In the genomic region with DNA sequence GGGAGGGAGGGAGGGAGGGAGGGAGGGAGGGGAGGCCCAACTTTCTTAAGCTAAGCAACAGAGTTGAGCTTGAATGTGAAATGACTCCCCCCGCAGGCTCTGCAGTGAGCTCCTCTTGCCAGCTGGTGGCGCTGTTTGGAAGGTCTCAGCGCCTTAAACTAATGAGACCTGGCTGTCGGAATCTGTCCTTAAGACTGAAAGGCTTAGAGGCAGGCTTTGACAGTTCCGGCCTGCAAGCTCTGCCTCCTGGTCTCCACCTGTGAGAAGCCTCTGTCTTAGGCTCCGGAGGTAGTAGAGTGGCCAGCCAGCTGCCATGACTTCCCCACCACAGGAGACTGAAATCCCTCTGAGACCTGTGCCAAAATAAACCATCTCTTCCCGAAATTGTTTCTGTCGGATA, we compare ENCODE assay signal across 10 mouse cellular contexts. TPM values are rescaled to one million over a fixed set of nuclear protein-coding genes. Genes with fewer than 3 reads are reported as not detected.
DNase-seq lines count a peak whose midpoint lies in the region; ATAC-seq and TF ChIP-seq lines count a peak whose summit lies in the region.
"Had no signal": no experiment of that assay in that cellular context is flagged by ENCODE, and none has a peak within 500 bp of the region (broad histone marks: within the 10 kb centered on the region; RNA-seq: fewer than 3 reads in every experiment).

No protein-coding gene starts in this region.

- H3K27me3 ChIP-seq in Patski, result no peaks in the 10 kb centered on the region
- H3K27me3 ChIP-seq in liver, adult 2 months (ENCODE audit: control insufficient read depth, insufficient read depth, low read length), result no peaks in the 10 kb centered on the region
- H3K27me3 ChIP-seq: stomach, embryonic 15.5 days had no signal

- peak; percentile 55 for ATAC-seq in Patski

- no peak overlapping the region for H3K9ac ChIP-seq in liver, adult 2 months (ENCODE audit: low read depth, low read length)
- H3K9ac ChIP-seq: stomach, embryonic 15.5 days had no signal

- no peak for TF ChIP-seq POLR2A in liver, adult 2 months (IDR thresholded peaks at IDR 0.05; ENCODE audit: extremely low read depth, insufficient read depth, low read length)

- TF ChIP-seq CTCF in Patski (IDR thresholded peaks at IDR 0.05), result no peak
- TF ChIP-seq CTCF in liver, adult 2 months (IDR thresholded peaks at IDR 0.05; ENCODE audit: low read depth, low read length), result peak; percentile 63

- 22% methylated on average over 8 of the region's 8 CpGs for WGBS in liver, adult 2 months

- in situ Hi-C loops in Patski (cut with MboI; ENCODE audit: low pct_unique_long_range_greater_than_20kb), result loop anchor here (5.0 kb wide), 2 partner anchors 158 to 508 kb away; no protein-coding TSS in a partner anchor

- POLR2A ChIA-PET in Patski (lab: Charles Lee), result interaction anchor here (0.7 to 1.4 kb wide), 3 partner anchors 9 to 192 kb away, joined by 3 read pairs; no protein-coding TSS in a partner anchor

- no peak overlapping the region for H3K4me3 ChIP-seq in liver, adult 2 months (ENCODE audit: insufficient read depth, low read depth, low read length)
- H3K4me3 ChIP-seq: stomach, embryonic 15.5 days had no signal

- no peaks in the 10 kb centered on the region for H3K79me2 ChIP-seq in liver, adult 2 months (ENCODE audit: control insufficient read depth, insufficient read depth, low read length)

- no peak overlapping the region for H3K27ac ChIP-seq in liver, adult 2 months (replicated peaks; ENCODE audit: insufficient read depth, low read depth, low read length)
- H3K27ac ChIP-seq: stomach, embryonic 15.5 days had no signal

- no peaks in the 10 kb centered on the region for H3K36me3 ChIP-seq in liver, adult 2 months (ENCODE audit: control insufficient read depth, insufficient read depth, low read length)
- H3K36me3 ChIP-seq: stomach, embryonic 15.5 days had no signal

- peak; percentile 73 for DNase-seq in A20 (ENCODE audit: low read depth, low spot score)
- DNase-seq in Patski (ENCODE audit: low read depth, low spot score), result peak; percentile 65
- peak; percentile 85 to 88 for DNase-seq in cerebellum, postnatal 25 days
- peak; percentile 85 for DNase-seq in gastrocnemius, postnatal 10 days
- peak; percentile 64 for DNase-seq in kidney, adult 9 months
- DNase-seq in liver, adult 2 months (ENCODE audit: extremely low read depth, low read depth, low spot score), result no peak
- DNase-seq in ovary, postnatal 36 days (ENCODE audit: low spot score), result peak; percentile 75
- peak; percentile 57 for DNase-seq in yolk sac, embryonic 10.5 days (ENCODE audit: low spot score)

- CTCF ChIA-PET in Patski (lab: Charles Lee), result interaction anchor here (0.6 to 1.7 kb wide), 24 partner anchors 9 to 510 kb away, joined by 3 to 17 read pairs (median 4); no protein-coding TSS in a partner anchor

- H3K4me1 ChIP-seq in liver, adult 2 months (ENCODE audit: control insufficient read depth, insufficient read depth, low read length), result no peaks in the 10 kb centered on the region

RNA-seq across cellular contexts. Expression of a gene that starts 16.4 kb away (rescaled TPM):
- polyA plus RNA-seq in Patski (2021), result not detected
- total RNA-seq in gastrocnemius, postnatal 10 days (2021), result under 1 TPM in 1 of 2 experiments, not detected in 1; 0.23 TPM
- total RNA-seq in liver, adult 2 months (2014; rRNA removed), result 0.87 and 1.0 TPM in 2 replicates
- polyA plus RNA-seq in liver, adult 2 months (2012; rRNA removed), result 0.33 and 0.45 TPM in 2 replicates
- polyA plus RNA-seq: heart, embryonic 14.5 days had no signal
